In the genomic region with DNA sequence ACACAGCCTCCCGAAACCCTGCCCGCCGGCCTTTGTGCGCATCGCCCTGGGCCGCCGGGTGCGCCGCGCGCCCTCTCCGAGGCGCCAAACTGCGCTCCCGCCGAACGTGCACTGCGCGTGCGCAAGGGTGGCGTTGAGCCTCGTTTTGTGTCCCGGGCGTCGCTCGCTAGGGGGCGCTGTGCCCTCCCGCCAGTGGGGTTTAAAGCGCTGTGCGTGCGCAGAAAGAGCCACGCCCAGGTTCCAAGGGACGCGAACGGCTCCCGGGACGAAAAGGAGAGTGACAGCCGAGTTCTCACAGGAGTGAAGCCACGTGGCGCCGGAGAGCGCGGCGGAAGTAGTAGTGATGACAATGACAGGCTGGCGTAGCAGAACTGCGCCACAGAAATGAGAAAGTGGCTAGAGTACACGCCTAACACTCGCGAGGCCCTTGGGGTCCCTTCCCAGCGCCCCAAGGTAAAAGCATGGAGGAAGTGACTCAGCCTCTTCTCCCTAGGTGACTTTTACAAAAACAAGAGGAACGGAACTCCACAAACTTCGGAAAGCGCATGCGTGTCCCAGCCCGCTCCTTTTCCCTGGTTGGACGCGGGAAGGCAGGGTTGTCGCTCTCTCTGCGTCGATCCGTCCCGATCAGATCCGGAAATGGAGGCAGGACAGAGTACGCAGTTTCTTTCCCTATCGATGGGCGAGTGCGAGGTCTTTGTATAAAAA, we compare ENCODE assay signal across 7 mouse cellular contexts. TPM values are rescaled to one million over a fixed set of nuclear protein-coding genes. Genes with fewer than 3 reads are reported as not detected.
A peak's percentile ranks its signal among the peaks of the same experiment; 100 is the strongest.
DNase-seq lines count a peak whose midpoint lies in the region; ATAC-seq lines count a peak whose summit lies in the region.

No protein-coding gene starts in this region.

- H3K9me3 ChIP-seq in intestine, embryonic 16.5 days (ENCODE audit: control insufficient read depth, low read length) = no peaks in the 10 kb centered on the region
- H3K9me3 ChIP-seq in midbrain, embryonic 11.5 days (ENCODE audit: control insufficient read depth, low read length) = no peaks in the 10 kb centered on the region

- WGBS in intestine, embryonic 16.5 days = under 1% methylated on average over 67 of the region's 67 CpGs
- under 1% methylated on average over 67 of the region's 67 CpGs for WGBS in midbrain, embryonic 11.5 days

- peak overlapping the region; percentile 95 for H3K27ac ChIP-seq in intestine, embryonic 16.5 days (ENCODE audit: low read length)
- H3K27ac ChIP-seq in midbrain, embryonic 11.5 days (ENCODE audit: low read depth, low read length) = peak overlapping the region; percentile 96

- H3K4me3 ChIP-seq in intestine, embryonic 16.5 days (ENCODE audit: low read length) = peak overlapping the region; percentile 47
- peak overlapping the region; percentile 41 for H3K4me3 ChIP-seq in midbrain, embryonic 11.5 days (ENCODE audit: low read depth, low read length)

- no peaks in the 10 kb centered on the region; the same call in 1 of the 2 replicates for H3K4me1 ChIP-seq in intestine, embryonic 16.5 days (ENCODE audit: control insufficient read depth, insufficient read depth, low read length)
- peaks cover 7% of the 10 kb centered on the region; the same call in 1 of the 2 replicates for H3K4me1 ChIP-seq in midbrain, embryonic 11.5 days (ENCODE audit: control insufficient read depth, insufficient read depth, low read length)

- H3K4me2 ChIP-seq in intestine, embryonic 16.5 days (ENCODE audit: low read depth, low read length) = peak overlapping the region; percentile 75
- H3K4me2 ChIP-seq in midbrain, embryonic 11.5 days = peak overlapping the region; percentile 61

- H3K36me3 ChIP-seq in intestine, embryonic 16.5 days (ENCODE audit: control insufficient read depth, insufficient read depth, low read length) = no peaks in the 10 kb centered on the region
- H3K36me3 ChIP-seq in midbrain, embryonic 11.5 days (ENCODE audit: control insufficient read depth, insufficient read depth, low read length) = no peaks in the 10 kb centered on the region

- ATAC-seq in intestine, embryonic 16.5 days = peak; percentile 94
- ATAC-seq in midbrain, embryonic 11.5 days (ENCODE audit: low FRiP score) = peak; percentile 95

- peak overlapping the region; percentile 85 for H3K9ac ChIP-seq in intestine, embryonic 16.5 days (ENCODE audit: low read depth, low read length)
- peak overlapping the region; percentile 85 for H3K9ac ChIP-seq in midbrain, embryonic 11.5 days (ENCODE audit: low read length)

- intact Hi-C loops in left cerebral cortex, postnatal 36 days (cut with DNase I) = loop anchor here (1.0 kb wide), 2 partner anchors 27 to 38 kb away; no protein-coding TSS in a partner anchor

- no peaks in the 10 kb centered on the region for H3K27me3 ChIP-seq in intestine, embryonic 16.5 days (replicated peaks; ENCODE audit: control insufficient read depth, insufficient read depth, low read length)
- no peaks in the 10 kb centered on the region for H3K27me3 ChIP-seq in midbrain, embryonic 11.5 days (ENCODE audit: control insufficient read depth, insufficient read depth, low read length)

- peak; percentile 99 for DNase-seq in adrenal gland, adult 8-10 months
- DNase-seq in embryo, embryonic 9.5 days (ENCODE audit: extremely low spot score) = peak; percentile 99
- peak; percentile 99 to 100 for DNase-seq in gastrocnemius, postnatal 4 days (ENCODE audit: low spot score in 2 of 2)
- peak; percentile 100 for DNase-seq in left cerebral cortex, postnatal 36 days (ENCODE audit: low spot score in 2 of 2)
- peak; percentile 100 for DNase-seq in midbrain, embryonic 11.5 days (ENCODE audit: low spot score, missing footprints)
- peak; percentile 99 for DNase-seq in skeletal muscle tissue, adult 2 months (ENCODE audit: low read depth, low spot score)

RNA-seq across cellular contexts. Expression of gene Zfp239, which starts 17.7 kb away (rescaled TPM):
- 1 to 10 TPM; 1.9 to 5.6 (median 5.0) TPM for total RNA-seq in adrenal gland, adult 8-10 months (2022)
- total RNA-seq in gastrocnemius, postnatal 4 days (2021) = 1 to 10 TPM in 1 of 2 experiments, under 1 TPM in 1; 0.80 to 1.2 TPM
- 3.7 and 5.4 TPM in 2 replicates for polyA plus RNA-seq in intestine, embryonic 16.5 days (2015; fragmentation: Nextera tagmentation; extraction: Ambion mirVana)
- total RNA-seq in left cerebral cortex, postnatal 36 days (2021) = 10 to 100 TPM; 44.7 to 48.0 TPM
- 11.8 and 12.5 TPM in 2 replicates for polyA plus RNA-seq in midbrain, embryonic 11.5 days (2014; fragmentation: Nextera tagmentation; extraction: Ambion mirVana)

RNA-seq across cellular contexts. Expression of gene Hnrnpf, which starts 20.6 kb away (rescaled TPM):
- total RNA-seq in adrenal gland, adult 8-10 months (2022) = 100 to 1,000 TPM; 293 to 348 (median 309) TPM
- 100 to 1,000 TPM; 299 to 333 TPM for total RNA-seq in gastrocnemius, postnatal 4 days (2021)
- polyA plus RNA-seq in intestine, embryonic 16.5 days (2015; fragmentation: Nextera tagmentation; extraction: Ambion mirVana) = 751 and 822 TPM in 2 replicates
- total RNA-seq in left cerebral cortex, postnatal 36 days (2021) = 100 to 1,000 TPM; 122 to 123 TPM
- 723 and 735 TPM in 2 replicates for polyA plus RNA-seq in midbrain, embryonic 11.5 days (2014; fragmentation: Nextera tagmentation; extraction: Ambion mirVana)

RNA-seq across cellular contexts. Expression of gene Zfp637, which starts 38.6 kb away (rescaled TPM):
- 10 to 100 TPM; 28.8 to 41.7 (median 38.3) TPM for total RNA-seq in adrenal gland, adult 8-10 months (2022)
- 10 to 100 TPM; 41.5 to 41.8 TPM for total RNA-seq in gastrocnemius, postnatal 4 days (2021)
- polyA plus RNA-seq in intestine, embryonic 16.5 days (2015; fragmentation: Nextera tagmentation; extraction: Ambion mirVana) = 76.2 and 85.9 TPM in 2 replicates
- total RNA-seq in left cerebral cortex, postnatal 36 days (2021) = 10 to 100 TPM; 60.2 to 64.9 TPM
- 110 and 112 TPM in 2 replicates for polyA plus RNA-seq in midbrain, embryonic 11.5 days (2014; fragmentation: Nextera tagmentation; extraction: Ambion mirVana)

RNA-seq across cellular contexts. Expression of gene Fxyd4, which starts 57.9 kb away (rescaled TPM):
- not detected for total RNA-seq in adrenal gland, adult 8-10 months (2022)
- not detected for total RNA-seq in gastrocnemius, postnatal 4 days (2021)
- 1.2 and 2.0 TPM in 2 replicates for polyA plus RNA-seq in intestine, embryonic 16.5 days (2015; fragmentation: Nextera tagmentation; extraction: Ambion mirVana)
- not detected for total RNA-seq in left cerebral cortex, postnatal 36 days (2021)
- polyA plus RNA-seq in midbrain, embryonic 11.5 days (2014; fragmentation: Nextera tagmentation; extraction: Ambion mirVana) = 1.4 and 2.1 TPM in 2 replicates

Comparison
In these comparisons a context has a peak if more than half of its experiments do, and no peak if none do; other contexts are left out.
1. Peak in every context shown above with its lines: DNase-seq, ATAC-seq, H3K4me3 ChIP-seq and H3K27ac ChIP-seq.
2. RNA of gene Zfp239, which starts 17.7 kb away (total RNA-seq): 44.7 to 48.0 TPM in left cerebral cortex, postnatal 36 days; 1.9 to 5.6 TPM in adrenal gland, adult 8-10 months and 0.80 to 1.2 TPM in gastrocnemius, postnatal 4 days; every median in the first group is over 4 times any median in the second.